Mouse (Mus musculus): ENCODE results near the gene Gm44973. TPM values are rescaled to one million over a fixed set of nuclear protein-coding genes. Genes with fewer than 3 reads are reported as not detected.

Gm44973 gene
- polyA plus RNA-seq, 1 experiment from 2014 or later, result 1.5 TPM

- no peak for ATAC-seq (ENCODE audit: low read depth)
- Histone ChIP-seq H3K27ac (replicated peaks; ENCODE audit: low read depth, low read length) (peak overlapping the region; percentile 100; the same call in 1 of the 2 replicates), H3K4me2 (ENCODE audit: low read depth, low read length) (peak overlapping the region; percentile 58), H3K9me3 (ENCODE audit: control insufficient read depth, low read length) (no peaks in the 10 kb centered on the region), H3K4me1 (ENCODE audit: control insufficient read depth, insufficient read depth, low read length) (peaks cover 20% of the 10 kb centered on the region), H3K9ac (ENCODE audit: low read depth, low read length) (no peak overlapping the region), H3K4me3 (ENCODE audit: low read depth, low read length) (no peak overlapping the region), H3K27me3 (replicated peaks; ENCODE audit: control insufficient read depth, insufficient read depth, low read length) (peaks cover 16% of the 10 kb centered on the region), H3K36me3 (ENCODE audit: control insufficient read depth, insufficient read depth, low read length) (no peaks in the 10 kb centered on the region)
- WGBS, result 88% methylated on average over 12 of the region's 12 CpGs
- DNase-seq (ENCODE audit: low spot score), result no peak
These were observed 44.1 kb downstream of the Gm44973 start for GRCm38 (mm10) chr7:5059421-5059820.

- Histone ChIP-seq H3K4me2 (ENCODE audit: low read depth, low read length) (peak overlapping the region; percentile 58), H3K27ac (replicated peaks; ENCODE audit: low read depth, low read length) (peak overlapping the region; percentile 100), H3K9me3 (ENCODE audit: control insufficient read depth, low read length) (no peaks in the 10 kb centered on the region), H3K36me3 (ENCODE audit: control insufficient read depth, insufficient read depth, low read length) (no peaks in the 10 kb centered on the region), H3K4me3 (ENCODE audit: low read depth, low read length) (peak overlapping the region; percentile 64), H3K27me3 (replicated peaks; ENCODE audit: control insufficient read depth, insufficient read depth, low read length) (peaks cover 8% of the 10 kb centered on the region), H3K4me1 (ENCODE audit: control insufficient read depth, insufficient read depth, low read length) (peaks cover 21% of the 10 kb centered on the region), H3K9ac (ENCODE audit: low read depth, low read length) (peak overlapping the region; percentile 96)
- 4% methylated on average over 27 of the region's 27 CpGs for WGBS
- ATAC-seq (ENCODE audit: low read depth), result no peak; the same call in 1 of the 2 replicates
- DNase-seq (ENCODE audit: low spot score), result peak; percentile 94
These were observed 45.0 kb downstream of the Gm44973 start for GRCm38 (mm10) chr7:5060239-5060731.

- under 1% methylated on average over 55 of the region's 60 CpGs for WGBS
- DNase-seq (ENCODE audit: low spot score) (peak; percentile 99), ATAC-seq (ENCODE audit: low read depth) (peak; percentile 92)
- peak overlapping the region; percentile 58 for H3K4me2 ChIP-seq (ENCODE audit: low read depth, low read length)
- H3K27me3 ChIP-seq (replicated peaks; ENCODE audit: control insufficient read depth, insufficient read depth, low read length), result no peaks in the 10 kb centered on the region
- peaks cover 17% of the 10 kb centered on the region for H3K4me1 ChIP-seq (ENCODE audit: control insufficient read depth, insufficient read depth, low read length)
- H3K36me3 ChIP-seq (ENCODE audit: control insufficient read depth, insufficient read depth, low read length), result peaks cover 2% of the 10 kb centered on the region; the same call in 1 of the 2 replicates
- peak overlapping the region; percentile 96 for H3K9ac ChIP-seq (ENCODE audit: low read depth, low read length)
- peak overlapping the region; percentile 100 for H3K27ac ChIP-seq (replicated peaks; ENCODE audit: low read depth, low read length)
- H3K4me3 ChIP-seq (ENCODE audit: low read depth, low read length), result peak overlapping the region; percentile 64
- no peaks in the 10 kb centered on the region for H3K9me3 ChIP-seq (ENCODE audit: control insufficient read depth, low read length)
These were observed 45.9 kb downstream of the Gm44973 start for GRCm38 (mm10) chr7:5060944-5061773.

GRCm38 (mm10) chr7:5061774-5062359 is 46.6 kb downstream of the Gm44973 start, which contains the start of gene U2af2:
U2af2 (plus strand) TSS chr7:5062143.
- peak within 1 kb of the TSS; percentile 96 for H3K9ac ChIP-seq (ENCODE audit: low read depth, low read length)
- H3K36me3 ChIP-seq (ENCODE audit: control insufficient read depth, insufficient read depth, low read length), result peaks cover 8% of the 10 kb centered on the region; the same call in 1 of the 2 replicates
- H3K27me3 ChIP-seq (replicated peaks; ENCODE audit: control insufficient read depth, insufficient read depth, low read length), result no peaks in the 10 kb centered on the region
- peak within 1 kb of the TSS; percentile 100 for H3K27ac ChIP-seq (replicated peaks; ENCODE audit: low read depth, low read length)
- ATAC-seq (ENCODE audit: low read depth) (peak; percentile 77), DNase-seq (ENCODE audit: low spot score) (peak; percentile 95)
- H3K4me2 ChIP-seq (ENCODE audit: low read depth, low read length), result peak within 1 kb of the TSS; percentile 58
- WGBS, result 0% methylated on average over 40 of the region's 65 CpGs
- no peaks in the 10 kb centered on the region for H3K9me3 ChIP-seq (ENCODE audit: control insufficient read depth, low read length)
- H3K4me1 ChIP-seq (ENCODE audit: control insufficient read depth, insufficient read depth, low read length), result peaks cover 17% of the 10 kb centered on the region
- H3K4me3 ChIP-seq (ENCODE audit: low read depth, low read length), result peak within 1 kb of the TSS; percentile 64

GRCm38 (mm10) chr7:5062360-5063001 is 47.2 kb downstream of the Gm44973 start:
- DNase-seq (ENCODE audit: low spot score) (peak; percentile 92), ATAC-seq (ENCODE audit: low read depth) (peak; percentile 34)
- Histone ChIP-seq H3K36me3 (ENCODE audit: control insufficient read depth, insufficient read depth, low read length) (peaks cover 12% of the 10 kb centered on the region; the same call in 1 of the 2 replicates), H3K4me2 (ENCODE audit: low read depth, low read length) (peak overlapping the region; percentile 58), H3K27ac (replicated peaks; ENCODE audit: low read depth, low read length) (peak overlapping the region; percentile 100), H3K27me3 (replicated peaks; ENCODE audit: control insufficient read depth, insufficient read depth, low read length) (no peaks in the 10 kb centered on the region), H3K9ac (ENCODE audit: low read depth, low read length) (peak overlapping the region; percentile 96), H3K4me3 (ENCODE audit: low read depth, low read length) (peak overlapping the region; percentile 64), H3K4me1 (ENCODE audit: control insufficient read depth, insufficient read depth, low read length) (peaks cover 17% of the 10 kb centered on the region), H3K9me3 (ENCODE audit: control insufficient read depth, low read length) (no peaks in the 10 kb centered on the region)
- WGBS, result under 1% methylated on average over 39 of the region's 51 CpGs

GRCm38 (mm10) chr7:5064886-5065285 is 49.6 kb downstream of the Gm44973 start:
- H3K4me3 ChIP-seq (ENCODE audit: low read depth, low read length), result no peak overlapping the region
- DNase-seq (ENCODE audit: low spot score), result no peak
- H3K27ac ChIP-seq (replicated peaks; ENCODE audit: low read depth, low read length), result no peak overlapping the region
- H3K27me3 ChIP-seq (replicated peaks; ENCODE audit: control insufficient read depth, insufficient read depth, low read length), result no peaks in the 10 kb centered on the region
- H3K4me2 ChIP-seq (ENCODE audit: low read depth, low read length), result no peak overlapping the region
- peaks cover 36% of the 10 kb centered on the region for H3K36me3 ChIP-seq (ENCODE audit: control insufficient read depth, insufficient read depth, low read length)
- peaks cover 14% of the 10 kb centered on the region for H3K4me1 ChIP-seq (ENCODE audit: control insufficient read depth, insufficient read depth, low read length)
- H3K9me3 ChIP-seq (ENCODE audit: control insufficient read depth, low read length), result no peaks in the 10 kb centered on the region
- no peak overlapping the region for H3K9ac ChIP-seq (ENCODE audit: low read depth, low read length)
- WGBS, result 95% methylated on average over 6 of the region's 6 CpGs
- no peak for ATAC-seq (ENCODE audit: low read depth)

- H3K36me3 ChIP-seq (ENCODE audit: control insufficient read depth, insufficient read depth, low read length), result peaks cover 95% of the 10 kb centered on the region
- no peak for ATAC-seq (ENCODE audit: low read depth)
These were observed 58.3 kb downstream of the Gm44973 start for GRCm38 (mm10) chr7:5073586-5073985.

GRCm38 (mm10) chr7:5074984-5075383 is 59.7 kb downstream of the Gm44973 start:
- Histone ChIP-seq H3K4me3 (ENCODE audit: low read depth, low read length) (no peak overlapping the region), H3K27ac (replicated peaks; ENCODE audit: low read depth, low read length) (no peak overlapping the region), H3K9ac (ENCODE audit: low read depth, low read length) (no peak overlapping the region), H3K27me3 (replicated peaks; ENCODE audit: control insufficient read depth, insufficient read depth, low read length) (no peaks in the 10 kb centered on the region), H3K4me1 (ENCODE audit: control insufficient read depth, insufficient read depth, low read length) (no peaks in the 10 kb centered on the region), H3K4me2 (ENCODE audit: low read depth, low read length) (no peak overlapping the region), H3K9me3 (ENCODE audit: control insufficient read depth, low read length) (no peaks in the 10 kb centered on the region), H3K36me3 (ENCODE audit: control insufficient read depth, insufficient read depth, low read length) (peaks cover 89% of the 10 kb centered on the region)
- ATAC-seq (ENCODE audit: low read depth), result no peak
- WGBS, result 91% methylated on average over 5 of the region's 5 CpGs
- DNase-seq (ENCODE audit: low spot score), result no peak

More at GRCm38 (mm10) chr7:5073586-5073985, 58.3 kb downstream of the Gm44973 start:
- H3K27me3 ChIP-seq (replicated peaks; ENCODE audit: control insufficient read depth, insufficient read depth, low read length), result no peaks in the 10 kb centered on the region
- no peak overlapping the region for H3K27ac ChIP-seq (replicated peaks; ENCODE audit: low read depth, low read length)
- WGBS, result 83% methylated on average over 1 of the region's 1 CpGs
- no peak overlapping the region for H3K4me3 ChIP-seq (ENCODE audit: low read depth, low read length)
- DNase-seq (ENCODE audit: low spot score), result no peak
- H3K9ac ChIP-seq (ENCODE audit: low read depth, low read length), result no peak overlapping the region
- no peaks in the 10 kb centered on the region for H3K9me3 ChIP-seq (ENCODE audit: control insufficient read depth, low read length)
- H3K4me2 ChIP-seq (ENCODE audit: low read depth, low read length), result no peak overlapping the region
- no peaks in the 10 kb centered on the region for H3K4me1 ChIP-seq (ENCODE audit: control insufficient read depth, insufficient read depth, low read length)
